Mouse (Mus musculus): ENCODE measurements around the gene Gm20870. TPM values are rescaled to one million over a fixed set of nuclear protein-coding genes. Genes with fewer than 3 reads are reported as not detected.
"Not testable (repeated sequence)": the region's sequence is repeated elsewhere in the genome, so short reads cannot be mapped to it uniquely, and the experiment has no call there.

Gm20870 gene
- not detected in 2 replicates for total RNA-seq (2015)
- total RNA-seq (2017) = not detected in 2 replicates

DNA sequence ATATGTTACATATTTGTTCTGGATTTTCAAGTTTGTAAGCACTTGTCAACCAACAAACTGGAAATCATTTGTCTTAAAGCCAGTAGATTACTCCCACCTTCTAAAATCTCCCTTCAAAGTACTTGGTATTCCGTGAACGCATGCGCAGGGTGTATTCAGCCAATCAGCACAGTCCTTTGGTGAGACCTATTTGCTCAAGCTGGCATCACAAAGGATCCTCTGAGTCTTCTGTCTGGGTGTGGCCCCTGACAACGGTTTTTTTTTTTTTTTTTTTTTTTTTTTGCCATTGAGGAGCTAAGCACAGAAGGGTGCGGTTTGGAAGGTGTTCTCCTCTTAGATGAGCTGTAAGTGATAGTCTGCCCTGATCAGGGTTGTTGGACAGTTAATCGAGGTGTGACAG is at the start of gene Gm20870:
Gm20870 (plus strand) TSS at position 301 of the 400 bp plus-strand sequence.
- not testable (repeated sequence) for ATAC-seq (ENCODE audit: poor library complexity, severe bottlenecking)

Other genes with a start within 250 kb of the Gm20870 start
- not detected in 2 replicates for gene Gm20869, start 222.6 kb upstream of the Gm20870 start, total RNA-seq (2015)
- gene Gm20869, start 222.6 kb upstream of the Gm20870 start, total RNA-seq (2017) = not detected in 2 replicates

Data from megakaryocyte, adult 5-6 weeks (primary cell).